Mouse (Mus musculus): ENCODE measurements around the gene Zfp61. TPM values are rescaled to one million over a fixed set of nuclear protein-coding genes. Genes with fewer than 3 reads are reported as not detected.

The Zfp61 gene
- 10 to 100 TPM; 13.8 to 15.5 TPM for total RNA-seq (2023)

DNA sequence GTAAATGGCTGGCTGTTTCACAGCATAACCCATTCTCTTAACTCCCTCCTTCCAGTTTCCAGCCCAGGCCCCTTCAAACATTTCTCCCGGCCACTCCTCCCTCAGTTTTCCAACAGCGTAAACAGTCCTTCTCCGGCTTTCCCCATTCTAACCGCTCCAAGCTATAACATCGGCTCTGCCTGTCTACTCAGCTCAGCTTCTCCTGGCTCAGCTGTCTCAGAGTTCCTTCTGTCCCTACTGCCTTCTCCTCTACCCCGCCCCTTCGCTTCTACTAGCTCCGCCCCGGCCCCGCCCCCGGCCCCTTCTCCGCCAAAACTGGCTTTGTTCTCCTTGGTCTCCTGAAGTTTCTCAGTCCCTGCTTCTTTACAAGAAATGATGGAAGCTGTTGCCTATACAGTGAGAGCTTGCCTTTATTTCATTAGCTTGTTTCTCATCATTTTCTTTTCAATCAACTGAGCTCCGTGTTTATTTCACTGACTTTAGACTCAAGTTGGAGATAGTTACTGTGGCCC is at the start of gene Zfp61:
Gene Zfp61, minus strand, starts transcription at position 462 of the 512 bp plus-strand sequence.

GRCm38 (mm10) chr7:24348896-24349295 is 47.9 kb upstream of the Zfp61 start, which contains the start of gene Lypd5:
Lypd5 (plus strand) TSS chr7:24349196.

DNA sequence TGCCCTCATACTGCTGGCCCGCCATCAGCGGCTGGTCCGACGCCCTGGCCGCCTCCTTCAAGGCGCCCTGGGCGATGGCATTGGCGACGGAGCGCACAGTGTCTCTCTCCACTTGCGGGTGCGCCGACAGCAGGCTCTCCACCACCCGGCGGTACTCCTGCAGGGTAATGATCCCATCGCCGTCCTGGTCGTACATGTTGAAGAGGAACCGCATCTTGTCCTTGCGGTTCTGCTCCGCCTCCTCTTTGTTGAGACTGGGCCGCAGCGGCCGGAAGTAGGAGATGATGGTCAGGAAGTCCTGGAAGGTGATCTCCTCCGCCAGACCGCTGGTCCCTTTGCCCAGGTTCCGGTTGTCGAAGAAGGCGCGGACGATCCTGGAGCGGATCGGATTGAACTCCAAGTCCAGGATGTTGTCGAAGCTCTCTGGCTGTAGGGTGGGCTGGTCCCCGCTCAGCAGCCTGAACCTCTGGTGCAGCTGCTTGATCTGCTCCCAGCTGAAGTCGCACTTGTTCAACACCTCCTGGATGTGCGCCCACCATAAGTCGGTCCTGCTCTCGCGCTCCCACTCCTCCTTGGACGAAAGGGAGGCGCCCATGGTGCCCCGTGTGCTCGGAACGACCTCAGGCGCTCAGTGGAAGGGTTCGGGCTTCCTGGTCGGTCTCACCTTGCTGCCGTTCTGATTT is 32.4 kb upstream of the Zfp61 start, which contains the start of gene Tescl:
Gene Tescl, minus strand, starts transcription at position 633 of the 683 bp plus-strand sequence.

GRCm38 (mm10) chr7:24316567-24317092 is 15.6 kb upstream of the Zfp61 start, which contains the start of gene Zfp94:
Zfp94 (minus strand) TSS chr7:24316666.

GRCm38 (mm10) chr7:24270288-24270672 is 30.8 kb downstream of the Zfp61 start, which contains the start of gene Zfp93:
Zfp93 (plus strand) TSS chr7:24270420.

GRCm38 (mm10) chr7:24254633-24255474 is 46.2 kb downstream of the Zfp61 start, which contains the start of gene Zfp108:
Zfp108 (plus strand) TSS chr7:24254794.

Other genes starting within 250 kb of the Zfp61 start
- not detected for gene Vmn1r183, start 248.0 kb downstream of the Zfp61 start, total RNA-seq (2023)
- 10 to 100 TPM; 37.5 to 41.5 TPM for gene Zfp180, start 219.3 kb downstream of the Zfp61 start, total RNA-seq (2023)
- gene Zfp112, start 188.9 kb downstream of the Zfp61 start, total RNA-seq (2023), result 1 to 10 TPM; 5.9 to 6.7 TPM
- gene Zfp235, start 167.1 kb downstream of the Zfp61 start, total RNA-seq (2023), result 10 to 100 TPM; 10.0 to 10.5 TPM
- gene Zfp114, start 126.2 kb downstream of the Zfp61 start, total RNA-seq (2023), result under 1 TPM; 0.24 to 0.84 TPM
- under 1 TPM; 0.18 to 0.29 TPM for gene Zfp111, start 89.8 kb downstream of the Zfp61 start, total RNA-seq (2023)
- gene Zfp109, start 63.7 kb downstream of the Zfp61 start, total RNA-seq (2023), result 1 to 10 TPM; 4.1 to 6.1 TPM
- gene Zfp108, start 46.4 kb downstream of the Zfp61 start, total RNA-seq (2023), result under 1 TPM; 0.55 to 0.59 TPM
- 1 to 10 TPM; 1.8 to 2.8 TPM for gene Zfp93, start 30.8 kb downstream of the Zfp61 start, total RNA-seq (2023)
- 1 to 10 TPM; 6.0 to 6.6 TPM for gene Zfp94, start 15.4 kb upstream of the Zfp61 start, total RNA-seq (2023)
- not detected for gene Tescl, start 32.7 kb upstream of the Zfp61 start, total RNA-seq (2023)
- not detected for gene Lypd5, start 48.0 kb upstream of the Zfp61 start, total RNA-seq (2023)
- gene Kcnn4, start 69.0 kb upstream of the Zfp61 start, total RNA-seq (2023), result 100 to 1,000 TPM; 172 to 196 TPM
- 100 to 1,000 TPM; 117 to 120 TPM for gene Smg9, start 98.4 kb upstream of the Zfp61 start, total RNA-seq (2023)
- gene Irgc1, start 151.1 kb upstream of the Zfp61 start, total RNA-seq (2023), result 10 to 100 TPM in 1 of 2 experiments, 1 to 10 TPM in 1; 5.4 to 11.9 TPM
- 100 to 1,000 TPM; 116 to 136 TPM for gene Plaur, start 161.3 kb upstream of the Zfp61 start, total RNA-seq (2023)
- under 1 TPM in 1 of 2 experiments, not detected in 1; 0.26 TPM for gene Cadm4, start 180.8 kb upstream of the Zfp61 start, total RNA-seq (2023)
- gene Zfp428, start 205.8 kb upstream of the Zfp61 start, total RNA-seq (2023), result 1 to 10 TPM in 1 of 2 experiments, under 1 TPM in 1; 0.90 to 1.2 TPM
- not detected for gene AC161166.1, start 211.2 kb upstream of the Zfp61 start, total RNA-seq (2023)
- gene Irgq, start 229.5 kb upstream of the Zfp61 start, total RNA-seq (2023), result 10 to 100 TPM; 13.3 to 14.4 TPM
- not detected for gene Pinlyp, start 244.9 kb upstream of the Zfp61 start, total RNA-seq (2023)
- gene Xrcc1, start 245.1 kb upstream of the Zfp61 start, total RNA-seq (2023), result 10 to 100 TPM; 55.1 to 56.1 TPM